Mouse (Mus musculus): ENCODE data around the gene Ktn1.

Gene Ktn1

GRCm38 (mm10) chr14:47648218-47648617, at the start of gene Ktn1:
Gene Ktn1 (plus strand): TSS chr14:47648448.
- DNase-seq, result no peak

GRCm38 (mm10) chr14:47613254-47613653, 35.0 kb upstream of the Ktn1 start:
- no peak for DNase-seq

GRCm38 (mm10) chr14:47618891-47619290, 29.4 kb upstream of the Ktn1 start:
- no peak for DNase-seq

GRCm38 (mm10) chr14:47621901-47622300, 26.3 kb upstream of the Ktn1 start:
- no peak for DNase-seq

GRCm38 (mm10) chr14:47624837-47625236, 23.4 kb upstream of the Ktn1 start:
- no peak for DNase-seq

- no peak for DNase-seq
These were observed 22.1 kb upstream of the Ktn1 start for GRCm38 (mm10) chr14:47626143-47626542.

GRCm38 (mm10) chr14:47626812-47627211, 21.4 kb upstream of the Ktn1 start:
- DNase-seq, result no peak

- DNase-seq, result no peak
These were observed 20.9 kb upstream of the Ktn1 start for GRCm38 (mm10) chr14:47627360-47627759.

GRCm38 (mm10) chr14:47632419-47632818, 15.8 kb upstream of the Ktn1 start:
- no peak for DNase-seq

- DNase-seq, result no peak
These were observed 13.8 kb upstream of the Ktn1 start for GRCm38 (mm10) chr14:47634410-47634809.

GRCm38 (mm10) chr14:47634846-47635245, 13.4 kb upstream of the Ktn1 start:
- DNase-seq, result no peak

GRCm38 (mm10) chr14:47638316-47638895, 9.8 kb upstream of the Ktn1 start:
- no peak for DNase-seq

GRCm38 (mm10) chr14:47645620-47646019, 2.6 kb upstream of the Ktn1 start:
- DNase-seq, result no peak

GRCm38 (mm10) chr14:47646246-47646645, 2.0 kb upstream of the Ktn1 start:
- no peak for DNase-seq

- no peak for DNase-seq
These were observed 1.3 kb upstream of the Ktn1 start for GRCm38 (mm10) chr14:47646696-47647516.

- peak; percentile 76 for DNase-seq
These were observed 720 bp downstream of the Ktn1 start for GRCm38 (mm10) chr14:47648706-47649630.

- peak; percentile 54 for DNase-seq
These were observed 1.5 kb downstream of the Ktn1 start for GRCm38 (mm10) chr14:47649631-47650337.

- DNase-seq, result no peak
These were observed 2.1 kb downstream of the Ktn1 start for GRCm38 (mm10) chr14:47650338-47650720.

GRCm38 (mm10) chr14:47651272-47651671, 3.0 kb downstream of the Ktn1 start:
- no peak for DNase-seq

- DNase-seq, result no peak
These were observed 7.2 kb downstream of the Ktn1 start for GRCm38 (mm10) chr14:47655444-47655843.

- no peak for DNase-seq
These were observed 15.7 kb downstream of the Ktn1 start for GRCm38 (mm10) chr14:47663844-47664469.

GRCm38 (mm10) chr14:47664470-47664864, 16.2 kb downstream of the Ktn1 start:
- no peak for DNase-seq

Data from cerebellum, adult 8-10 months (tissue).